Mouse (Mus musculus) neural tube, embryonic 14.5 days (tissue): Measurements from ENCODE around the gene Cutal. TPM values are rescaled to one million over a fixed set of nuclear protein-coding genes. Genes with fewer than 3 reads are reported as not detected.
"Not testable (repeated sequence)": the region's sequence is repeated elsewhere in the genome, so short reads cannot be mapped to it uniquely, and the experiment has no call there.

Experiments
- ATAC-seq: fragments of 200-750 bp; cut with Nextera tagmentation; 2 replicates; pipeline ENCODE4 v1.8.0; 2017; ENCODE audit warnings: low read depth, mild to moderate bottlenecking, moderate TSS enrichment, moderate library complexity
- H3K27ac ChIP-seq: fragments of 300-500 bp; sonication (generic); 2 replicates; pipeline ENCODE4 v1.5.1; 2014; ENCODE audit warnings: low read depth, mild to moderate bottlenecking, control low read depth, low read length, moderate library complexity, mixed read lengths
- H3K27me3 ChIP-seq: fragments of 300-500 bp; sonication (generic); 2 replicates; pipeline ENCODE4 v1.6.1; 2014; ENCODE audit warnings: low read length; ENCODE audit not compliant: control insufficient read depth, insufficient read depth
- H3K36me3 ChIP-seq: fragments of 300-500 bp; sonication (generic); 2 replicates; pipeline ENCODE4 v1.6.1; 2014; ENCODE audit warnings: low read length, mixed read lengths; ENCODE audit not compliant: control insufficient read depth, insufficient read depth
- H3K4me1 ChIP-seq: fragments of 300-500 bp; sonication (generic); 2 replicates; pipeline ENCODE4 v1.6.1; 2014; ENCODE audit warnings: low read length; ENCODE audit not compliant: control insufficient read depth, insufficient read depth
- H3K4me2 ChIP-seq: fragments of 300-500 bp; sonication (generic); 2 replicates; pipeline ENCODE4 v1.6.1; 2014; ENCODE audit warnings: mild to moderate bottlenecking, low read depth, low read length, control low read depth
- H3K4me3 ChIP-seq: fragments of 300-500 bp; sonication (generic); 2 replicates; pipeline ENCODE4 v1.5.1; 2014; ENCODE audit warnings: low read depth, low read length, control low read depth, mixed read lengths
- H3K9ac ChIP-seq: fragments of 300-500 bp; sonication (generic); replicated peaks from 2 replicates; pipeline ENCODE4 v1.6.1; 2014; ENCODE audit warnings: low read depth, mild to moderate bottlenecking, control low read depth, low read length, mixed read lengths
- H3K9me3 ChIP-seq: fragments of 300-500 bp; sonication (generic); 2 replicates; pipeline ENCODE4 v1.6.1; 2016; ENCODE audit warnings: low read length; ENCODE audit not compliant: control insufficient read depth
- WGBS: fragments of 180-500 bp; shearing (Covaris S2); extraction: QIAGEN DNeasy Blood & Tissue Kit; methylation state at CpG from one replicate; pipeline ENCODE4 v1.1.7; 2014; 5-methylcytosine and 5-hydroxymethylcytosine counted together
- polyA plus RNA-seq: library from polyadenylated mRNA; unstranded; fragments of >200 nt; fragmentation: Nextera tagmentation; extraction: Ambion mirVana; gene quantifications from 2 replicates; pipeline ENCODE4 v1.2.1, GENCODE M21; 2014

The Cutal gene
- polyA plus RNA-seq, 1 experiment from 2014 or later: not detected

DNA sequence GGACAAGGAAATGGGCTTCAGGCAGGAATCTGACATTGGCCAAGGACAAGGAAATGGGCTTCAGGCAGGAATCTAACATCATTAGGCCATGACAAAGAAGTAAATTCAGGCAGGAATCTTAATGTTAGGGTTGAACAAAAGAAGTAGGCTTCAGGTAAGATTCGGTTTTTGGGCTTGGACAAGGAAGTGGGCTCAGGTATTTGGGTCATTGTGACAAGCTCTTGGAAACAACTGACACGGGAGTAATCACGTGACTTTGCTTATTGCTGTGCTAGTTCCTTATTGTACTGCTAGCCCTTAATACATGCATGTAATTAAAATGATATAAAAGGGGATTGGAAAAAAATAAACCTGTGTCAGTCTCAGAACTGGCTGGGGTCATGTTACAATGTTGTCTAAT lies 38.5 kb upstream of the Cutal start:
- Histone ChIP-seq H3K27ac (no peak overlapping the region), H3K9me3 (no peaks in the 10 kb centered on the region), H3K27me3 (no peaks in the 10 kb centered on the region), H3K4me1 (no peaks in the 10 kb centered on the region), H3K36me3 (no peaks in the 10 kb centered on the region), H3K4me3 (no peak overlapping the region), H3K4me2 (no peak overlapping the region), H3K9ac (no peak overlapping the region)
- no peak for ATAC-seq
- WGBS: 83% methylated on average over 3 of the region's 3 CpGs

DNA sequence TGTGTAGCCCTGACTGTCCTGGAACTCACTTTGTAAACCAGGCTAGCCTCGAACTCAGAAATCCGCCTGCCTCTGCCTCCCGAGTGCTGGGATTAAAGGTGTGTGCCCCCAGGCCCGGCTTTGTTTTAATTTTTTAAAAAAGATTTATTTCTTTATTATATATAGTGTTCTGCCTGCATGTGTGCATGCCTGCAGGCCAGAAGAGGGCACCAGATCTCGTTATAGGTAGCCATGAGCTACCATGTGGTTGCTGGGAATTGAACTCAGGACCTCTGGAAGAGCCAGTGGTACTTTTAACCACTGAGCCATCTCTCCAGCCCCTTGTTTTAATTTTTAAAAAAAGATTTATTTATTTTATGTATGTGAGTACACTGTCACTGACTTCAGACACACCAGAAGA lies 34.1 kb upstream of the Cutal start:
- not testable (repeated sequence) for H3K27me3 ChIP-seq, H3K9ac ChIP-seq, H3K27ac ChIP-seq, H3K4me1 ChIP-seq, H3K9me3 ChIP-seq, H3K4me3 ChIP-seq, H3K4me2 ChIP-seq, H3K36me3 ChIP-seq, ATAC-seq
- WGBS: 77% methylated on average over 5 of the region's 5 CpGs

DNA sequence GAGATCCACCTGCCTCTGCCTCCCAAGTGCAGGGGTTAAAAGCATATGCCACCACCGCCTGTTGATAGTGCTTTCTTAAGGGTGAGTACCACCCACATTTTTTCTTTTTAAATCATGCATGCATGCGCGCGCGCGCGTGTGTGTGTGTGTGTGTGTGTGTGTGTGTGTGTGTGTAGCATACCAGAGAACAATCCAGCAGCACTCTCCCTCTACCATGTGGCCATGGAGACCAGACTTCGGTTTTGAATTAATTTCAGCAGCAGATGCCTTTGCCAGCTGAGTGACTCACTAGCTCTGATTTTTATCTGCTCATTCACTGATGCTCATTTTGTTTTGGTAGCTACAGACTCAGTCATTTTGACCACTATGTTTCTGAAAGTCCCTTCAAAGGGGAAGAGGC lies 32.5 kb upstream of the Cutal start:
- Histone ChIP-seq H3K4me1 (no peaks in the 10 kb centered on the region), H3K4me3 (no peak overlapping the region), H3K27me3 (no peaks in the 10 kb centered on the region), H3K27ac (no peak overlapping the region), H3K4me2 (no peak overlapping the region), H3K9me3 (no peaks in the 10 kb centered on the region), H3K36me3 (no peaks in the 10 kb centered on the region), H3K9ac (no peak overlapping the region)
- 91% methylated on average over 8 of the region's 8 CpGs for WGBS
- ATAC-seq: no peak

DNA sequence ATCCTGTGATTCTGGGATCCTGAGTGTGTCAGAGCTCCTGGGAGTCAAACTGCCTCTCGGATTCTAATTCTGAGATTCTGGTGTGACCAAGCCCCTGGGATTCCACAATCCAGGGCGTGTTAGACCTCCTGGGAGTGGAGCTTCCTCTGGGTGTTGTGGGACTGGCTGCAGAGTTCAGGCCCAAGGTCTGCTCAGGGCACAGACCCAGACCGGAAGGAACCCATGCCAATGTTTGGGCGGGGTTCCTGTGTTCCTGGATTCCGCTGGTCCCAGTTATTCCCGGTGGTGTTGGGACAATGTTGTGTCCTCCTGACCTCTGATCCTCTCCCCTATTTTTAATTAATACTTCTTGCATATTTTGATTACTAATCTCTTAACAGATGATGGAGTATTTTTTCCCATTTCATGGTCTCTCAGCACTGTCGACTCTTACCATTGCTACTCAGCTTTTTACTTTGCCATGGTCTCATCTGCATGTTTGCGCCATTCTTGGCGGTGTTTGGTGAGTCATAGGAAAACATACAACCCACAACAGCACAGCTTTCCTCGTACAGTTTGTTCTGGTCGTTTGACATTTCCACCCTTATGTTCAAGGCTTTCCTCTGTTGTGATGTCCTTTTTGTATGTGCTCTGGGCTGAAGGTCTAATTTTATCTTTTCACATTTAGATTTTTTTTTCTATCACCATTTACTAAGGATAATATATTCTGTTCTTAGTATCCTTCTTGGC lies 30.8 kb upstream of the Cutal start:
- Histone ChIP-seq H3K4me2 (no peak overlapping the region), H3K9ac (no peak overlapping the region), H3K4me1 (no peaks in the 10 kb centered on the region), H3K27me3 (no peaks in the 10 kb centered on the region), H3K27ac (no peak overlapping the region), H3K36me3 (no peaks in the 10 kb centered on the region), H3K9me3 (no peaks in the 10 kb centered on the region), H3K4me3 (no peak overlapping the region)
- no peak for ATAC-seq
- WGBS: 87% methylated on average over 11 of the region's 11 CpGs

DNA sequence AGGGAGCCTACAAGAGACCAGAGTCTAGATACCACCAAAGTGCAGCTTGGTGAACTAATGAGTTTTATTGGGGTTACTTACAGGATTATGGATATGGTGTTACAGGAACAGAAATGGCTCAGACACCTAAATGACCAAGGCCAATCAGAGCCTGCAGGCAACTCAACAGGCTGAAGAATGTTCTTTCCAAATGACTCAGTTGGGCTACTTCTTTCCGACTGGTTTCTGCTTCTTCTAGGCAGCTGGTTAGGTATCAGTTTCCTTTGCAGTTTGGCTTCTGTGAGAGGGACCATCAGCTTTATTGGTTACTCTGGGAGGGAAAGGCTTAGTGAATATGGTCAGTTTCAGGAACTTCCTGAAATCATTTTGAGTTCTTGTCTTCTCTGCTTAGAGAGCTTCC lies 26.5 kb upstream of the Cutal start:
- H3K4me3 ChIP-seq: no peak overlapping the region
- no peak overlapping the region for H3K4me2 ChIP-seq
- no peak for ATAC-seq
- no peak overlapping the region for H3K27ac ChIP-seq
- peaks cover 14% of the 10 kb centered on the region for H3K36me3 ChIP-seq
- no peaks in the 10 kb centered on the region for H3K27me3 ChIP-seq
- WGBS: 100% methylated on average over 1 of the region's 1 CpGs
- no peaks in the 10 kb centered on the region for H3K4me1 ChIP-seq
- H3K9me3 ChIP-seq: no peaks in the 10 kb centered on the region
- no peak overlapping the region for H3K9ac ChIP-seq

DNA sequence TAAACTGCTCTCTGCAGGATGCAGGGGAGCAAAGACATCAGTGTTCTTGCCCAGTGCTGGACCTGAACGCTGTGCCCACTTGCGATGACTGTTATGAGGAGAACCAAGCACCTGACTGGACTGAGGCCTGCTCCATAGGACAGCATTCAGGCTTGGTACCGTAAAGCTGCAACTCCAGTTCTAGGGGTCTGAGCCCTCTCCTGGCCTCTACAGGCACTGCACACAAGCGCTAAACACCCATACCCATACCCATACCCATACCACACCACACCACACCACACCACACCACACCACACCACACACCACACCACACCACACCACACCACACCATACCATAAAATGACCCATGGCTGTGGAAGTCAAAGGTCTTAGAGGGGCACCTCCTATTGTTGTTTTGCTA lies 18.9 kb upstream of the Cutal start:
- Histone ChIP-seq H3K9me3 (no peaks in the 10 kb centered on the region), H3K36me3 (peaks cover 68% of the 10 kb centered on the region), H3K9ac (no peak overlapping the region), H3K4me1 (no peaks in the 10 kb centered on the region), H3K4me3 (no peak overlapping the region), H3K27ac (no peak overlapping the region), H3K4me2 (no peak overlapping the region), H3K27me3 (no peaks in the 10 kb centered on the region)
- no peak for ATAC-seq
- WGBS: 95% methylated on average over 4 of the region's 4 CpGs

DNA sequence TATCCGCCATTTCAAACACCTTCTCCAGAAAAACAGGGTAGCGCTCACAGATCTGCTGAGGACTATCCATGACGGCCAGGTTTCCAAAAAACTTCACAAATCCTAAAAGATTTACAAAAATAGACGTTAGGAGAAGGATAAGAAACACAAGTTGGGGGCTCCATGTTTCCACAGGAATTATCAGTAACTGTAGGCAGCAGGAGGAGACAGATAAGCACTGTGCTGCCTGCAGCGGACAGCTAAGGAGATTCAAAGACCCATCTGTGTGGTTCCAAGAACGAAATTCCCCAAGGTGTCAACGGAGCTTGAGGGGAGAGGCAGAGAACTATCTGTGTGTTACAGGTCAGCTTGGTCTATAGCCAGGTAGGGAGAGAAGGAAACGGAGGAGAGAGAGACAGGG lies 16.5 kb upstream of the Cutal start:
- Histone ChIP-seq H3K27me3 (no peaks in the 10 kb centered on the region), H3K36me3 (peaks cover 63% of the 10 kb centered on the region), H3K4me3 (no peak overlapping the region), H3K27ac (no peak overlapping the region), H3K9me3 (no peaks in the 10 kb centered on the region), H3K4me2 (no peak overlapping the region), H3K9ac (no peak overlapping the region), H3K4me1 (no peaks in the 10 kb centered on the region)
- no peak for ATAC-seq
- WGBS: 95% methylated on average over 8 of the region's 8 CpGs

DNA sequence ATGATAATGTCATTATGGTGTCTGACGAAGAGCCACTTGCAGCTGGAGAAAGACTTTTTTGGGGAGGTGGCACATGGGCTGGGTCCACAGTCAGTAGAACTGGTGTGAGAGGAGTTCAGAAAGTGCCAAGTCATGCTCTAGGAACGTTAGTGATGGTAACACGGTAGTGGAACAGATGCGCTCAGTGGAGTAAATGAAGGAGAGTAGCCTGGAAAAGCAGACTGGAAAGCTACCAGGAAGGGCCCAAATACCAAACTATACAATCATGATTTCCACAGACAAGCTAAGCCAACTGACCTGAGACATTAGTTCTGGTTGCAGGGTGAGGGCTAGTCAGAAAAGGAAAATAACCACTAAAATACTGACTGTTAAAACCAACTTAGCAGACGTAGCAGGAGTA lies 4.5 kb upstream of the Cutal start:
- Histone ChIP-seq H3K4me2 (peak overlapping the region; percentile 59), H3K27ac (no peak overlapping the region), H3K4me3 (peak overlapping the region; percentile 78), H3K9ac (peak overlapping the region; percentile 37; the same call in 1 of the 2 replicates), H3K27me3 (peaks cover 6% of the 10 kb centered on the region), H3K9me3 (no peaks in the 10 kb centered on the region), H3K4me1 (peaks cover 25% of the 10 kb centered on the region), H3K36me3 (peaks cover 11% of the 10 kb centered on the region; the same call in 1 of the 2 replicates)
- WGBS: 41% methylated on average over 5 of the region's 5 CpGs
- no peak for ATAC-seq

DNA sequence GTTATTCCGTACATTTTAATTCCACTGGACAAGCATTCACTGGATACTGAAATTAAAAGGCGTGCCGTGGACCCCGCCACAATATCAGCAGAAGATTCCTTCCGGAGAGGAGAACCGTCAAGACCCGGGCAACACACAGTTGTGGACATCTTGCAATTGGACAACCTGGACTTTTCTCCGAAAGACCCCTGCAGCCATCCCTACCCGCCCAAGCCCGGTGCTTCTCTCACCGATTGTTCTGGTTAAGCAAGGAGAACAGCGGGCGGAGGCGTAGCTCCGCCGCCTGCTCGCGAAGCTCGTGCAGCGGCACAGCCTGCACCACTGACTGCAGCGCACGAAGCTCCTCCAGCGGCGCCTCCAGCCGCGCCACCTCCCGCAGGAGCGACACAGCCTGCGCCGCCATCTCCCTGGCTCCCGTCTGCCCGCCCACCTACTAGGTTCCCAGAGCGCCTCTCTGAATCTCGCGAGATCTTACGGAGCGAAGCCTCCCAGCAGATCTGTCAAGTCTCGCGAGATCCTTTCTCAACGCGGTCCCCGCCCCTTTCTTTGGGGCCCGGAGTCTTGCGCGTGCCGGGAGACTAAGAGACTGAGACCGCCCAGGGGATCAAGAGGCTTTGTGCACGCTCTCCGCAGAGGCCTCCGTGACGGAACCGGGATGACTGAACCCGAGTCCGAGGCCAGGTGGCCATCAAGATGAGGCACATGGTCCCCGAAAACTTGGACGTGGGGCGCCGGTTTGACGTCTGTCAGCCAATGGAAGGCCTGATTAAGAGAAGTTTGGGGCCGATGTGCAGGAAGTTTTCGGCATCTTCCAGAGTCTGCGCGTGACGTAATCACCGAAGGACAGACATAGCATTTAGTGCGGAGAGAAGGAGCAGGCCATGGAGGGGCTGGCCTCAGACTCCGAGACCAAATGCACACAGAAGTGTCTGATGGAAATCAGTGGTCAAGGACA lies 3.4 kb upstream of the Cutal start:
- peak overlapping the region; percentile 82 for H3K27ac ChIP-seq
- ATAC-seq: peak; percentile 98
- H3K4me3 ChIP-seq: peak overlapping the region; percentile 78
- H3K9me3 ChIP-seq: no peaks in the 10 kb centered on the region
- H3K27me3 ChIP-seq: peaks cover 9% of the 10 kb centered on the region
- 0 out of 2 replicates have a peak, but pooled peaks cover 2% of the 10 kb centered on the region for H3K36me3 ChIP-seq
- peak overlapping the region; percentile 71 for H3K4me2 ChIP-seq
- WGBS: under 1% methylated on average over 67 of the region's 67 CpGs
- H3K4me1 ChIP-seq: peaks cover 25% of the 10 kb centered on the region
- H3K9ac ChIP-seq: peak overlapping the region; percentile 87
